16 mouse cellular contexts compared by ENCODE assay signal in the genomic region with DNA sequence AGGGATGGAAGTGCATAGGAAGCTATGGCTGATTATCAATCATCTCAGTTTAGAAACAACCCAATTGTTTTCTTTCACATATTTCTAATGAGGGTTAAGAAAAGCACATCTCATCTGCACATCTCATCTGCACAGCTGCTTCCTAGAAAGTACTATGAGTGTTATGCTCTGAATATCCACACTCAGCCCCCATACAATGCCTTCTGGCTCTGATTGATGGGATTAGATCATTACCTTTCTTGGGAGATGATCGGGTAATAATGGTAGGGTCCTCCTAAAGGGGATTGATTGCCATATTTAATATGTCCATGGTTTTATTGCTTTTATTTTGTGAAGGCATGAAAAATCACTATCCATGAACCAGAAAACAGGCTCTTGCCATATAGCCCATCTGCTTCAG.
"Had no signal": no experiment of that assay in that cellular context is flagged by ENCODE, and none has a peak within 500 bp of the region (broad histone marks: within the 10 kb centered on the region; RNA-seq: fewer than 3 reads in every experiment).

No protein-coding gene starts in this region.

- H3K4me3 ChIP-seq: neural tube, embryonic 13.5 days; neural tube, embryonic 15.5 days; stomach, embryonic 15.5 days had no signal

- H3K36me3 ChIP-seq: neural tube, embryonic 13.5 days; neural tube, embryonic 15.5 days; stomach, embryonic 15.5 days had no signal

- H3K27me3 ChIP-seq: neural tube, embryonic 13.5 days; neural tube, embryonic 15.5 days; stomach, embryonic 15.5 days had no signal

- H3K9ac ChIP-seq: neural tube, embryonic 13.5 days; neural tube, embryonic 15.5 days; stomach, embryonic 15.5 days had no signal

- H3K9me3 ChIP-seq: neural tube, embryonic 13.5 days; neural tube, embryonic 15.5 days; stomach, embryonic 15.5 days had no signal

- DNase-seq: retina, postnatal 1 day; right cerebral cortex, adult 18-20 months; right cerebral cortex, postnatal 14 days; right cerebral cortex, postnatal 25 days; right cerebral cortex, postnatal 4 days; spleen, adult 18-20 months; thymus, adult 18-20 months; thymus, adult 2 months; thymus, postnatal 14 days; thymus, postnatal 25 days; thymus, postnatal 36 days; thymus, postnatal 4 days had no signal

- H3K4me2 ChIP-seq: neural tube, embryonic 13.5 days; neural tube, embryonic 15.5 days; stomach, embryonic 15.5 days had no signal

- H3K27ac ChIP-seq: neural tube, embryonic 13.5 days; neural tube, embryonic 15.5 days; stomach, embryonic 15.5 days; stomach, postnatal 0 days had no signal

- H3K4me1 ChIP-seq: neural tube, embryonic 13.5 days; neural tube, embryonic 15.5 days; stomach, embryonic 15.5 days had no signal
